Mouse (Mus musculus) brain, embryonic 14.5 days (tissue): ENCODE results near the gene Gm31371.
"Not testable (repeated sequence)": the region's sequence is repeated elsewhere in the genome, so short reads cannot be mapped to it uniquely, and the experiment has no call there.

ENCODE experiments used
- CTCF ChIP-seq: fragments of 200-500 bp; IDR thresholded peaks from 2 replicates; pipeline ENCODE4 v1.5.1; 2012; ENCODE audit warnings: inconsistent platforms, mild to moderate bottlenecking, moderate library complexity, borderline replicate concordance; ENCODE audit not compliant: insufficient read depth, insufficient read length; ENCODE audit errors: extremely low read depth
- POLR2A ChIP-seq: fragments of 200-500 bp; IDR thresholded peaks from 2 replicates; pipeline ENCODE4 v1.6.1; 2012; ENCODE audit warnings: mild to moderate bottlenecking, inconsistent platforms, borderline replicate concordance; ENCODE audit not compliant: poor library complexity, insufficient read depth, insufficient read length, severe bottlenecking; ENCODE audit errors: extremely low read depth

GRCm38 (mm10) chr8:19963766-19964165, 60.6 kb downstream of the Gm31371 start:
- not testable (repeated sequence) for TF ChIP-seq POLR2A, CTCF
